Mouse (Mus musculus): ENCODE results near the gene Npas3. TPM values are rescaled to one million over a fixed set of nuclear protein-coding genes. Genes with fewer than 3 reads are reported as not detected.

Npas3 gene
- polyA plus RNA-seq, 1 experiment from 2014 or later = 2.2 TPM

DNA sequence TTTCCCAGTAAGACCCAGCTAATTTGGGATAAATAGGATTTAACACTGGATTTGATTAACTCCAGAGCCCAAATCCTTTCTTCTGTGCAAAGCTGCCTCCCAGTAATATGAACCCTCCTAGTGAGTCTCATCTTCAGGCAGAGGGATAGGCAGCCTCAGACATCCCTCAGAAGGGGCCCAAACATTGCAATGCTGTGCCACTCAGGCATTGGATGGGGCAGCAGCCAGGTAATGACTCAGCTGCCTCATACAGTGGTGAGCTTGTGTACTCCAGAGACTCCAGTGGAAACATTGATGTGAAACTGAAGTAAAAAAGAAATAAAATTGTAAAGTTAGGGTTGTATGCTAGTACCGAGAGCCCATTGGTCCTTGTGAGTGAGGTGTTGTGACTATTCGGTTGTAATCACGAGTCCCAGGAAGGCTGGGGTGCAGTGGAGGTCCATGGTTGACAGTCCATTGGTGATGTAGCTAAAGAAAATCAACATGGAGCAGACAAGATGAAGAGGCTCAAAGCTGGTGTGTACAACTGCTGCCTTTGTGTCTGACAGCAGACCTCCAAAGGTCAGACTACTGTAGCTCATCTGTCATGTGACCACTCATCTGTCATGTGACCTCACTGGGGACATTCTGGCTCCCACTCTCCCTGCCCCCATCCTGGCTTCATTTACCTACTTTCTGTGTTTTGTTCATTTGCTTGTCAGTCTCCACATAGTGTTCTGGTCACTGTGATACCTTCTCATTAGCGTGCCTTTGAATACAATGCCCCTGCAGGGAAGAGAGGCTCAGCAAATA, 383.0 kb downstream of the Npas3 start:
- WGBS = 92% methylated on average over 4 of the region's 4 CpGs
- H3K36me3 ChIP-seq (replicated peaks) = no peaks in the 10 kb centered on the region
- no peak for DNase-seq (ENCODE audit: low spot score)
- no peak overlapping the region for H3K27ac ChIP-seq (replicated peaks)
- no peak overlapping the region for H3K4me3 ChIP-seq
- H3K27me3 ChIP-seq (replicated peaks; ENCODE audit: low read depth, poor library complexity, severe bottlenecking) = no peaks in the 10 kb centered on the region
- peaks cover 10% of the 10 kb centered on the region for H3K4me1 ChIP-seq
- no peaks in the 10 kb centered on the region for H3K9me3 ChIP-seq

DNA sequence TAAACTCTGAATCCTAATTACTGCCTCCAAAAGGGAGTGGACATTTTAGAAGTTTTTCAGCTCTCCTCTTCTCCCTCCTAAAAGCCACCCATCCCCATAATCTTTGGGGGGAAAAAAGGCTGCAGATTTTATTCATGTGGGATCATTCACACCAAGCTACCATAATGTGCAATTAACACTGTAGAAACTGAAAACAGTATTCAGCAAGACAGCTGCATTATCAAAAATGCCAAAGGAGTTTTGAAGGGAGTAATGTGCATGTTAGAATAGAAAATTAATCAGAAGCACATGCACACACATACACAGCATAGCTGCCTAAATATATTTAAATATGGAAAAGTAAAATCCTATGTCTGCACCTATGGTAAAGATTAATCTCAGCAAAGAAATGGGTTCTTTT, 390.1 kb downstream of the Npas3 start:
- no peaks in the 10 kb centered on the region for H3K27me3 ChIP-seq (replicated peaks; ENCODE audit: low read depth, poor library complexity, severe bottlenecking)
- no peak for DNase-seq (ENCODE audit: low spot score)
- peaks cover 8% of the 10 kb centered on the region; the same call in 1 of the 2 replicates for H3K4me1 ChIP-seq
- H3K36me3 ChIP-seq (replicated peaks) = no peaks in the 10 kb centered on the region
- no peak overlapping the region for H3K4me3 ChIP-seq
- H3K9me3 ChIP-seq = no peaks in the 10 kb centered on the region
- H3K27ac ChIP-seq (replicated peaks) = no peak overlapping the region

DNA sequence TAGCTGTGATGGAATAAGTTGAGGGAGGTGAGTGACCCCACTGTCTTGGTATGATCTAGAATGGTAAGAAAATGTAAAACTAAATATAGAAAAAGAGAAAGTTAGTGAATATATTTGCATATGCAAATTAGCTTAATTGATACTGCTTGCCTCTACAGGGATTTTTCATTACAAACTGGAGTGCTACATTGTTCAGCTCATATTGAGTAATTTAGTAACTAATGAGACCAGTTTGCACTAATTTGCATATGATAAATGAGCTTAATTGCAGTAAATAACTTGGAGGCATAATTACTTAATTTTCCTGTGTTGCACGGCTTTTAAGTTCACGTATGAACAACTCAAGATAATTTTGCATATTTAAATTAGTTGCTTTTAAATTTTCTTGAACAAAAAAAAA, 398.8 kb downstream of the Npas3 start:
- Histone ChIP-seq H3K27me3 (replicated peaks; ENCODE audit: low read depth, poor library complexity, severe bottlenecking) (no peaks in the 10 kb centered on the region), H3K4me3 (no peak overlapping the region), H3K9me3 (no peaks in the 10 kb centered on the region), H3K36me3 (replicated peaks) (no peaks in the 10 kb centered on the region), H3K4me1 (peaks cover 4% of the 10 kb centered on the region; the same call in 1 of the 2 replicates), H3K27ac (replicated peaks) (no peak overlapping the region)
- WGBS = 91% methylated on average over 2 of the region's 2 CpGs
- DNase-seq (ENCODE audit: low spot score) = no peak

DNA sequence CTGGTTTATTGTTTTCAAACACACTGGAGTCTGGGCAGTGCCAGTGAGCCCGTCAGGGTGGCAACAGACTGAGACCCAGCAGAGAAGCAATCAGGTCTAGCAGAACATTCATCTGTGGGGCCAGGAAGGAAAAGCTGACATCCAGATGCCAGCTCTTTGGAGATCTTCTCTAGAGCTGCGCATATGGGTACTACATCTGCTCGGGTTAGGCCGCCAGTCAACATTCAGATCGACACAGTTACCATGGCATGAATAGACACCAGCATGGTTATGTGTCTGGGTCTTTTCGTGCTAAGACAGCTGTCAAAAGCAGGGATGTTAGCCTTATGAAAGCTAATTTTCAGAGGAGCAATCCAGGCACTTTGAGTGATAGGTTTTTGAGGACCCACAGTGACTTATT, 407.8 kb downstream of the Npas3 start:
- WGBS = 90% methylated on average over 6 of the region's 6 CpGs
- DNase-seq (ENCODE audit: low spot score) = no peak
- no peak overlapping the region for H3K4me3 ChIP-seq
- no peaks in the 10 kb centered on the region for H3K27me3 ChIP-seq (replicated peaks; ENCODE audit: low read depth, poor library complexity, severe bottlenecking)
- H3K9me3 ChIP-seq = no peaks in the 10 kb centered on the region
- no peaks in the 10 kb centered on the region for H3K36me3 ChIP-seq (replicated peaks)
- H3K4me1 ChIP-seq = peaks cover 4% of the 10 kb centered on the region; the same call in 1 of the 2 replicates
- H3K27ac ChIP-seq (replicated peaks) = no peak overlapping the region

DNA sequence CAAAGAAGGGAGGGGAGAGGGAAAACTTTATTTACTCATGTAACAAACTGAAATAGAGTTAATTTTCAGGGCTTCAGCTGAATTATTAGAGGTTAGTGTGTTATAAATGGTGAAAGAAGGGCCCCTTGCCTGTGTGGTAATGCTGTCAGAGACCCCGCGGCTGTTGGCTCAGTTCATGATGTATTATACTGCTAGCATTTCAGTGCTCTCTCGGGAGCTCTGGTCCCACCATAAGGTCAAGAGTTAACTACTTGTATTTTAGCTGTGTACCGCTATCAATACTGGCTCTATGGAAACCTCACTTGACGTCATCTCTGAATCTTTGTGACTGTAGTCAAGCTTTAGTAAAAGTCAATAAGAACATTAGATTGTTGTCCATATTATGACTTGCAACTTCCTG, 415.6 kb downstream of the Npas3 start:
- Histone ChIP-seq H3K4me1 (peaks cover 9% of the 10 kb centered on the region), H3K4me3 (no peak overlapping the region), H3K27ac (replicated peaks) (no peak overlapping the region), H3K36me3 (replicated peaks) (no peaks in the 10 kb centered on the region), H3K9me3 (no peaks in the 10 kb centered on the region), H3K27me3 (replicated peaks; ENCODE audit: low read depth, poor library complexity, severe bottlenecking) (no peaks in the 10 kb centered on the region)
- 57% methylated on average over 5 of the region's 5 CpGs for WGBS
- DNase-seq (ENCODE audit: low spot score) = no peak

DNA sequence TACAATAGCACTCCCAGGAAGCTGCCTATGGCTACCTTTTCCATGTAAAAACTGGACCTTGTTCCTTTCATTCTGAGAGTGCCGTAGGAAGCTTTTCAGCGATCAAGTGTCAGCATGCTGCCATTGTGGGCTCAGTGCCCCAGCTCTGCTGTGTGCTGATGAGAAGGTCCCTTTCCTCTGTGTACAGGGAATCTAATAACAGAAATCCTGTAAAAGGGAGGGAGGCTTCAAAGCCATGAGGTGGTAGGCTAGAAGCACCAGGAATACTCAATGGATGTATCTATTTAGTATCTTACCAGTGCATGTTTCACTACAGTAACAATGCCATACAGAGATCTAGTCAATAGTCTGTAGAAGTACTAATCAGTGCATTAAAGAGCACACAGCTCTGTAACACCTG, 423.4 kb downstream of the Npas3 start:
- no peak overlapping the region for H3K27ac ChIP-seq (replicated peaks)
- WGBS = 91% methylated on average over 2 of the region's 2 CpGs
- H3K9me3 ChIP-seq = no peaks in the 10 kb centered on the region
- H3K4me1 ChIP-seq = no peaks in the 10 kb centered on the region
- no peaks in the 10 kb centered on the region for H3K27me3 ChIP-seq (replicated peaks; ENCODE audit: low read depth, poor library complexity, severe bottlenecking)
- DNase-seq (ENCODE audit: low spot score) = no peak
- no peak overlapping the region for H3K4me3 ChIP-seq
- no peaks in the 10 kb centered on the region for H3K36me3 ChIP-seq (replicated peaks)

DNA sequence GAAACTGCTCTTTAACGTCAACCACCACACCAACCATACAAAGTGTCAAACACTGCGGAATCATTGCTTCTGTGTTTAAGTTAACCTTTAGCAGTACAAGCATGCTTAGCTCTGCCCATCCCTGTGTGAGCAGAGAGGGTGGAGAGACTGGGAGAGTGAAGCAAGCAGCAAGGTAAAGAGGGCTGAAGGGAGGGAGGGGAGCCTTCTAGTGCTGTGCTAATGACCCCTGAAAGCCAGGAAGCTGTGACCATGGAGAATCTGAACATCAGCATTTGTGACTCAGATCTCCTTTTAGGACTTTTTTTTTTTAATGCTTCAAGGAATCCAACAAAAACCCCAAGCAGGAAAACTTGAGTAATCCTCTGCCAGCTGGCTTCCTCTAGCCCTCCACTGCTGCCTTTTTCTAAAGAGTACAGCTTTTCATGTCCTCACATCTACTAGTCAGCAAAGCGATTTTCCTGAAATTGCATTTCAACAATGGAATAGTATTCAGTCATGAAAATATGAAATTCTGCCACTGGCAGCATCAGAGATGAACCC, 428.7 kb downstream of the Npas3 start:
- DNase-seq (ENCODE audit: low spot score) = no peak
- peaks cover 4% of the 10 kb centered on the region; the same call in 1 of the 2 replicates for H3K4me1 ChIP-seq
- H3K27ac ChIP-seq (replicated peaks) = no peak overlapping the region
- no peak overlapping the region for H3K4me3 ChIP-seq
- no peaks in the 10 kb centered on the region for H3K9me3 ChIP-seq
- H3K27me3 ChIP-seq (replicated peaks; ENCODE audit: low read depth, poor library complexity, severe bottlenecking) = no peaks in the 10 kb centered on the region
- H3K36me3 ChIP-seq (replicated peaks) = no peaks in the 10 kb centered on the region
- 83% methylated on average over 3 of the region's 3 CpGs for WGBS

DNA sequence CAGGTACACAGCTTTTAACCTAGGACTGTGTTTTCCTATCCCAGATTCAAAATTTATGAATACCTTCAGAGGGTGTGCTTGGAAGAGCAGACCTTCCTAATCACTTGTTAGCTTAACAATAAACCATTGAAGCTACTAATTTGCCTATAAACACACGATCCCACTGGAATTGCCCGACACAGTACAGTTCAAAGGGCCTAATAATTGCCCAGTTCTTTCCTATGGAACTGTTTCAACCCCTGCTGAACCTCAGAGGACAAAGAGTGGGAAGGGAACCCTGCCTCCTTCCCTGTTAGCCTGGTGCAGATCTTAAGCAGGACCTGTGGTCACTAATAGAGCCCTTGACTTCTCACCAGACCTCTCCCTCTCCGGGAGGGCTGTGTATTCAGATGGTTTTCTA, 429.7 kb downstream of the Npas3 start:
- Histone ChIP-seq H3K4me3 (no peak overlapping the region), H3K27me3 (replicated peaks; ENCODE audit: low read depth, poor library complexity, severe bottlenecking) (no peaks in the 10 kb centered on the region), H3K9me3 (no peaks in the 10 kb centered on the region), H3K4me1 (peaks cover 4% of the 10 kb centered on the region; the same call in 1 of the 2 replicates), H3K36me3 (replicated peaks) (no peaks in the 10 kb centered on the region), H3K27ac (replicated peaks) (no peak overlapping the region)
- WGBS = 48% methylated on average over 3 of the region's 3 CpGs
- no peak for DNase-seq (ENCODE audit: low spot score)

DNA sequence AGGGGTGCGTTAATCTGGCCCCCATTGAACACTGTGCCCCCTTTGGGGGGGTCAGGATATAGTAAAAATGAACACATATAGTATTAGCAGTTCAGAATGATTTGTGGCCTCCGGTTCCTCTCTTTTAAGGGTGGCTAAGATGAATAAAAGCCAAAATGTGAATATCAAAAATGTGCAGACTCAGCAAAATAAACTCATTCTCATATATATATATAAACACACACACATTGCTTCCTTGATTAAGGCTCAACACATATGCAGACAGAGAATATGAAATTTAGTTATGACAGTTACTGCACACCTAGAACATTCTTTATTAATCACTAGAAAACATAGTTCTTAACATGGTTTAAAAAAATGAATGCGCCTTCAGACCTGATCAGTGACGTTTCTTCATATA, 430.7 kb downstream of the Npas3 start:
- no peak overlapping the region for H3K4me3 ChIP-seq
- no peak for DNase-seq (ENCODE audit: low spot score)
- WGBS = 94% methylated on average over 4 of the region's 4 CpGs
- H3K27ac ChIP-seq (replicated peaks) = no peak overlapping the region
- H3K9me3 ChIP-seq = no peaks in the 10 kb centered on the region
- no peaks in the 10 kb centered on the region for H3K36me3 ChIP-seq (replicated peaks)
- H3K4me1 ChIP-seq = peaks cover 4% of the 10 kb centered on the region; the same call in 1 of the 2 replicates
- H3K27me3 ChIP-seq (replicated peaks; ENCODE audit: low read depth, poor library complexity, severe bottlenecking) = no peaks in the 10 kb centered on the region

DNA sequence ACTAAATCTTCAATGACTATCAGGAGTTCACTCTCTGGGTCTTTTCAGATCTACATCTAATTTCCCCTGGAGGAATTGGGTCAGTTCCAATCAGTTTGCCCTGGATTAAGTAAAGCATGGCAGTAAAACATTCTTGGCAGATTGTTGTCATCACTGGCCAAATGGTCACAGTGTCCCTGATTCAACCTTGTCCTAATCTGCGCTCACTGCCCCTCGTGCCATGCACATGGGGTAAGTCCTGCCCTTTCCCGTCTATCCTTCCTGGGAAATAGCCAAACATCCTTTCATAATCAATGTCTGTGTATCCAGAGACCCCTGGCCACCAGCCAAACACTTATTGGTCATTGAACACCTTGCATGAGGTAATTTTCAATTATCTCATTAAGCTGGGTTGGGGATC, 432.0 kb downstream of the Npas3 start:
- Histone ChIP-seq H3K9me3 (no peaks in the 10 kb centered on the region), H3K4me1 (peaks cover 4% of the 10 kb centered on the region; the same call in 1 of the 2 replicates), H3K4me3 (no peak overlapping the region), H3K27ac (replicated peaks) (no peak overlapping the region), H3K27me3 (replicated peaks; ENCODE audit: low read depth, poor library complexity, severe bottlenecking) (no peaks in the 10 kb centered on the region), H3K36me3 (replicated peaks) (no peaks in the 10 kb centered on the region)
- no peak for DNase-seq (ENCODE audit: low spot score)
- 85% methylated on average over 3 of the region's 3 CpGs for WGBS

DNA sequence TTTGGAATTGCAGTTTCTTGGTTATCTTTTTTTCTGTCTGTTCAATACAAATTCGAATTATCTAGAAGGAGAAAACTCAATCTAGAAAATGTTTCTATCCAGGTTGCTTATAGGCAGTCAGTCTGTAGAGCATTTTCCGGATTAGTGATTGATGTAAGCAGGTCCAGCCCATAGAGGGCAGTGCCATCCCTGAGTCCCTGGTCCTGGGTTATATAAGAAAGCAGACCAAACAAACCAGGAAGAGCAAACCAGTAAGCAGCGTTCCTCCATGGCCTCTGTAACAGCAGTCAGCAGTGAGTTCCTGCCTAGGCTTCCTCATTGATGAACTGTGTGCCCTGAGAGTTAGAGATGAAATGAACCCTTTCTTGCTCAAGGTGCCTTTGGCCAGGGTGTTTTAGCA, 433.6 kb downstream of the Npas3 start:
- H3K27me3 ChIP-seq (replicated peaks; ENCODE audit: low read depth, poor library complexity, severe bottlenecking) = no peaks in the 10 kb centered on the region
- no peaks in the 10 kb centered on the region for H3K9me3 ChIP-seq
- WGBS = 56% methylated on average over 3 of the region's 3 CpGs
- no peak overlapping the region for H3K27ac ChIP-seq (replicated peaks)
- no peak overlapping the region for H3K4me3 ChIP-seq
- H3K4me1 ChIP-seq = peaks cover 6% of the 10 kb centered on the region; the same call in 1 of the 2 replicates
- H3K36me3 ChIP-seq (replicated peaks) = no peaks in the 10 kb centered on the region
- peak; percentile 16 for DNase-seq (ENCODE audit: low spot score)

DNA sequence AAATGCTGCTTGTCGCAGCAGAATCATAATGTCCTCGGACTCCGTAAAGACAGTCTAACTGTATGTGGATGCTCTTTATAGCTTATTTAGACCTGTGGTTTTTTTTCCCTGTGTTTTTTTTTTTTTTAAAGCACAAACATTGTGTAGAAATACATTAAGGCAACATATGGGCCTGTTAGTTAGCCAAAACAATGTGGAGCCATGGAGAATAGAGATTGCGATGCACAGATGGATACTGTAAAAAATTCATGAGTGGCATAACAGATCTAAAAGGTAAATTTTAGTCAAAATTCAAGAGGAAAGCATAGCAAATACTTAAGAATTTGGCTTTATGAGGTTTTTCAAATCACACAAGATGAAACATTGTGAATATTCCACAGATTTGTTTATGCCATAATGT, 444.0 kb downstream of the Npas3 start:
- no peaks in the 10 kb centered on the region for H3K27me3 ChIP-seq (replicated peaks; ENCODE audit: low read depth, poor library complexity, severe bottlenecking)
- H3K9me3 ChIP-seq = no peaks in the 10 kb centered on the region
- H3K36me3 ChIP-seq (replicated peaks) = no peaks in the 10 kb centered on the region
- H3K27ac ChIP-seq (replicated peaks) = no peak overlapping the region
- 97% methylated on average over 4 of the region's 4 CpGs for WGBS
- no peaks in the 10 kb centered on the region for H3K4me1 ChIP-seq
- no peak overlapping the region for H3K4me3 ChIP-seq
- DNase-seq (ENCODE audit: low spot score) = no peak

DNA sequence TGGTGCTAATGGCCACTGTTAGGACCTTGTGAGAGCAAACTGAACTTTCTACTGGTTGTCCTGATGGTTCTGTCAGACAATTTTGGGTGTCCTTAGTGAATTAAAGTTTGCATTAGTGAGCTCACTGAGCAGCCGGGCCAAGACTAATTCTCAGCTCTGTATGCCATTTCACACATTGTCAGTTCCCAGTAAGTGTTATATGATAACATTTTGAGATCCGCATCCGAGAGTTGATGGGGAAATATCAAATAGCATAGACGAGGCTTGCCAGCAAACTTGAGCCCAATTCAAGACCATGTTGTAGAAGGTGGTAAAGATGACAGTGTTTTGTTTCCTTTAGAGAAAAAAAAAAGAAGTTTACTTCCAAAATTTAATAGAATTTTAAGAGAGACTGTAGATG, 445.9 kb downstream of the Npas3 start:
- no peaks in the 10 kb centered on the region for H3K36me3 ChIP-seq (replicated peaks)
- no peaks in the 10 kb centered on the region for H3K4me1 ChIP-seq
- no peak for DNase-seq (ENCODE audit: low spot score)
- no peak overlapping the region for H3K27ac ChIP-seq (replicated peaks)
- no peak overlapping the region for H3K4me3 ChIP-seq
- WGBS = 89% methylated on average over 4 of the region's 4 CpGs
- no peaks in the 10 kb centered on the region for H3K27me3 ChIP-seq (replicated peaks; ENCODE audit: low read depth, poor library complexity, severe bottlenecking)
- no peaks in the 10 kb centered on the region for H3K9me3 ChIP-seq

Measured in embryonic facial prominence, embryonic 10.5 days (tissue).